Mouse (Mus musculus) brain, embryonic 14.5 days (tissue): ENCODE data around the gene Foxj3.

Source experiments
- CTCF ChIP-seq: fragments of 200-500 bp; IDR thresholded peaks from 2 replicates; pipeline ENCODE4 v1.5.1; 2012; ENCODE audit warnings: inconsistent platforms, mild to moderate bottlenecking, moderate library complexity, borderline replicate concordance; ENCODE audit not compliant: insufficient read depth, insufficient read length; ENCODE audit errors: extremely low read depth
- POLR2A ChIP-seq: fragments of 200-500 bp; IDR thresholded peaks from 2 replicates; pipeline ENCODE4 v1.6.1; 2012; ENCODE audit warnings: mild to moderate bottlenecking, inconsistent platforms, borderline replicate concordance; ENCODE audit not compliant: poor library complexity, insufficient read depth, insufficient read length, severe bottlenecking; ENCODE audit errors: extremely low read depth

DNA sequence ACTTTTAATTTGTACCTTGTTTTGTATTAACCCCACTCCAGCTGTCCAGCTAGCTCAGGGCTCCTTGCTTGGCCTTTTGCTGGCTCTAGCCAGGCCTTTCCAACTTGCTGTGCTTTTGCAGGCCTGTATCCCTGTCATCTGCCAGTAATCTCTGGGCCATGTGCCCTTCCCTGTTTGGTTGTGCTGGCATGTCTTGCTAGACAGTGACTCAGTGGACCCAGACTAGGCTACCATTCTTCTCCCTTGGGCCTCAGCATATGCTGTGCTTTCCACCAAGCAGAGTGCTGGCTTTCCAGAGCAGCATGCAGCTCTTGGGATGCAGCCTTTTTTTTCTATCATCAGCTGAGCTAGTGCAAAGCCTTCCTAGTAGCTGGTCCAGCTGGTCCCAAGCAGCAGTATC lies 26.3 kb downstream of the Foxj3 start:
- TF ChIP-seq POLR2A = no peak
- no peak for TF ChIP-seq CTCF
